Mouse (Mus musculus) gastrocnemius, adult 8-10 months (tissue): ENCODE data around the gene Ppm1h. TPM values are rescaled to one million over a fixed set of nuclear protein-coding genes. Genes with fewer than 3 reads are reported as not detected.

Source experiments
- DNase-seq, 2 experiments: peaks; one replicate each; pipeline ENCODE4 v3.0.0; 2022; ENCODE audit warnings: low spot score in 2 of 2
- total RNA-seq, 4 experiments: library from RNA; stranded (reverse); gene quantifications; 2 replicates each; pipeline ENCODE4 v1.2.4; 2022

Gene Ppm1h
- total RNA-seq, 4 experiments from 2014 or later = 1.2 to 3.1 (median 1.2) TPM

- peak; percentile 62 for DNase-seq
These were observed 128.9 kb downstream of the Ppm1h start for GRCm38 (mm10) chr10:122807127-122808105.

DNA sequence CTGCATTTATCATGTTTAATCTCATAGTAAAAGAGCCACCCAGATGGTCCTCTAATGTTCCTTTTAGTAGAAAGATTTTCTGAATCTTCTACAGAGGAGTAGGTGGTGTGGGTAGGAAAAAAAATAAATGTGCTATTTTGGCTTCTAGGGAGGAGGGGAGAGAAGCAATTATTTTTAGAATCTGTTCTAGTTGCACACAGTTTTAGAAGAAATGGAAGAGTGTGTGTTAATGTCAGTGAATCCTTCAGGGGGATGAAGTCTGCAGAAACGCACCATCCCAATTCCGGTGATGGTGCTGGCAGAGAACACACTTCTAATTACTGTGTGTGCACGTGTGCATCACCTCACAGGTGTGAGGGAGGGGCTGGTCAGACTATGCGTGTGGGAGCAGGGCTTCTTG, 129.6 kb downstream of the Ppm1h start:
- DNase-seq = no peak

DNA sequence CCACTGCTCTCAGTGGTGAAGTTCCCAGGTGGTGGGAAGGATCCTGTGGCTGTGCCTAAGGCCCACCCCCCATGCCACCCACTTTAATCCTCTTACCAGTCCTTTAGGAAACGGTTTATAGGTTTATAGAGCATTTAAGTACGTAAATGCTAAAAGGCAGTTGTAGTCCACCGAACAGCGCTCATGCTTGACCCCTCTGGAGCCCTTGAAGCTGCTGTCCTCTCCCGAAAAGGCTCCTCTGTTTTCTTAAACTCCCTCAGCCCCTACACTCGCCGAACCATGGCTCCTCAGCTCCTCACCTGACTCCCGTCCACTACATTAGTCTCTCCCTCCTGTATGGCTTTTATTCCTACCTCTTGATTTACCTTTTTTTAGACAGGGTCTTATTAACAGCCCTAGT, 131.3 kb downstream of the Ppm1h start:
- no peak for DNase-seq

GRCm38 (mm10) chr10:122815094-122815493, 136.5 kb downstream of the Ppm1h start:
- DNase-seq = peak in 1 of 2 experiments; percentile 36

DNA sequence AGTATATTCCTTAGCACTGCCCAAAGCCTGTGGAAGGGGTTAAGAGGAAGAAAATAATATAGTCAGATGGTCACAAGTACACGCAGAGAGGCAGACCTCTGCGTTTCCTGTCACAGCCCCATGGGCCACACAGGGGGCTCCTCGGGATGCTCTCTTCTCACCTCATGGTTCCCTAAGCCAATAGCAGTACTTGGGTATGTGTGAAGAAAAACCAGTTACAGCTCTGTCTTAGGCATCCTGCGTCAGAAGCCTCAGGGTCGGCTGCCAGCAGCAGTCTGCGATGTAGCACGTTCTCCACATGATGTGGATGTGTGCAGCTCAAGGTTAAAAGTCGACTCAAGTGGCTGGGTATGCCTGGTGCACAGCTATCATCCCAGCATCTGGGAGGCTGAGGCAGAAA, 139.2 kb downstream of the Ppm1h start:
- DNase-seq = no peak

DNA sequence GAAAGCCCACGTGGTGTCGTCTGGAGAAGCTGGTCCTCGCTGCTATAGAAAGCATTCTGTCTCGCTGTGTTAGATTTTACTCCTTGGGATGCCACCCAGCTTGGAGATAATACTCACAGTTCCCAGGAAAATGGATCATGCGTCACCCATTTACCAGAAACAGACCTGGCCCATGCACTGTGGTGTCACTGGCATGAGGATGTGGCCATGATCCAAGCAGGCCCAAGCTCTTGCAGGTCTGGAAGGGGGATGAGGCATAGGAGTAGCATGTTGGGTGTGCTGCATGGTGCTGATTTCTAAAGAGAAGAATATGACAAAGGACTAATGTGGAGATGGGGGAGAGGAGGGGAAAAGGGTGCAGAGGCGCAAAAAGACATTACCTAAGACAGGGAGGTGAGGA, 141.2 kb downstream of the Ppm1h start:
- no peak for DNase-seq

- DNase-seq = no peak
These were observed 143.0 kb downstream of the Ppm1h start for GRCm38 (mm10) chr10:122821549-122821948.

GRCm38 (mm10) chr10:122823642-122824041, 145.1 kb downstream of the Ppm1h start:
- DNase-seq = no peak

DNA sequence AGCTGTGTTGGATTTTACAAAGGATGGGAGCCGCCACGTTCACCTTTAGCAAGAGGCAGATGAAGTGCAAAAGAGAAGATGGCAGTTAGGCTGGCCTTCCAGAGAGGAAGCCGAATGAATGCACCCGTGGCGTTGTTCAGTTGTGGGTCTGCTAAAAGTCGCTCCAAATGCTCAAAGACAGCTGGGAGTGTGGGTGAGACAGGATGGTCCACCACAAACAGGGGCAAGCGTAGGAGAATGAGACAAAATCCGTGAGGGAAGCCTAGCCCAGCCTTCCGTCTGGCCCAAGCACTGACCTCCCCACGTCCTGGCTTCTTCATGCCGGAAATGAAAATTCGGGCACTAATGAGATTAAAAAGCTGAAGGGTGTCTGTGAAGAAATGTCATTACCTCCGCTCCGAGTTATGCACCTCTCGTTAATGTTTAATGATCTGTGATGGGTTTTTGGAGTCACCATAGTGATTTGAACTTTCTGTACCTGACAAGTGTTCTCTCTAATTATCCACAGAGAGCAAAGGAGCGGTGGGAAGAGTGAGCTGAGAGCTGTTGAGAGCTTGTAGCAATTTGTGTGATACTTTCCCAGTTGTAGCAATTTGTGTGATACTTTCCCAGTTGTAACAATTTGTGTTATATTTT, 148.3 kb downstream of the Ppm1h start:
- DNase-seq = no peak

DNA sequence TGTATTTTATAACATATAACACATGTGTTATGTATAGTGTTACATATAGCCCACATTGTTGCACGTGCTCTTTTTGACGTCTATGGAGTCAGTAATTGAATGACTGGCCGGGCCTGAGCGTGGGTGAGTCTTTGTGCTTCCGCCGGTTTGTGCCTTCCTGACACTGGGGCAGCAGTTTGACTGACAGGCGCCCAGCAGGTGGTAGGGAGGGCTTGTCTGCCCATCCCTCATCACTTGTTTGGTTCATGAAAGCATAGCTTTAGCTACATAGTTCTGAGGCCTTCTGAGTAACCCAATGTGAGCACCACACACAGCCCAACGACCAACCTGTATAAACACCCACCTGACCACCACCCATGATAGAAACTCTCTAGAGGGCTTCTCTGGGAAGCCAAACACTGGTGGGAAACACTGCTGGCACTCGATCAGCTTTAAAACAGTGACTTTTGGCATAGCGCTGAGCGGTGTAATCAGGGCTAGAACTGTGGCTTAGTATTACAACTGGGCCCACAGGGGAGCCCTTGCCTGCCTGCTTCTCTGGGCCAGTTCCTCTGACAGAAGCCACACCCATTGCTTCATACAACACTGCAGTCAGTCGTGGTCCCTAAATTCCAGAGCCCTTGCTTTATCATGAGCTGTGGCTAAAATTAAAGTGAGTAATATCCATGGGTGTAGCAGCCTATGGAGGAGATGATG, 149.3 kb downstream of the Ppm1h start:
- no peak for DNase-seq

DNA sequence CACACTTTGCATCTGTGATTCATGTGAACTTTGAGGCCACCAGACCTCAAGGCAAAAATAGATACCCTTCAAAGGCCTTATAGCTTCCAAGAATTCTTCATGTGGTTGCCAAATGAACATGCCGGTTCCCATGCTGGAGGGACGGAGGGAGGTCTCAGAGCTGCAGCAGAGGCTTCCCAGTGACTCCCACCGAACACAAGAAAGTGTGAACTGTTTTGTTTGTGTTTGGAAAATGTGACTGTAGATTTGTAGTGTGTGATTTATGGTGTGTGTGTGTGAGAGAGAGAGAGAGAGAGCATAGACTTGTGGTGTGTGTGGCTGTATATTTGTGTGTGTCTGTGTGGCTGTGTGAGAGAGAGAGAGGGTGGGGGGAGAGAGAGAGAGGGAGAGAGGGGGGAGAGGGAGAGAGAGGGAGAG, 151.2 kb downstream of the Ppm1h start:
- DNase-seq = no peak

DNA sequence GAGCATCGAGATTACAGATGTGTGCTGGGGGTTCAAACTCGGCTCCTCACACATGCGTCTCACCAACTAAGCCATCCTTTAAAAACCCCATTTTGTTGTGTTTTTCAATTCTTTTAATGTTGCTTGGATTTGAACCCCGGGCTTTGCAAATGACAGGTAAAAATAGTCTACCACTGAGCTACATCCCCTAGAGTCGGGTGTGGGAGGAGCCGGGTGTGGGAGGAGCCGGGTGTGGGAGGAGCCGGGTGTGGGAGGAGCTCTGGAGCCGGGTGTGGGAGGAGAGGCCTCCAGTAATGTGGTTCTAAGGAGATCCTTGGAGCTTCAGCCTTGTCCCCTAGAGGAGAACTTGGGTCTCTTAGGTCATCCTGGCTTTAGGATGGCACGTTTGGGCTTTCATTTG, 152.1 kb downstream of the Ppm1h start:
- no peak for DNase-seq

- DNase-seq = peak; percentile 10 to 31
These were observed 163.5 kb downstream of the Ppm1h start for GRCm38 (mm10) chr10:122842014-122842413.

- peak in 1 of 2 experiments; percentile 25 for DNase-seq
These were observed 164.4 kb downstream of the Ppm1h start for GRCm38 (mm10) chr10:122842961-122843360.

- DNase-seq = peak in 1 of 2 experiments; percentile 27
These were observed 166.9 kb downstream of the Ppm1h start for GRCm38 (mm10) chr10:122845471-122845870.

DNA sequence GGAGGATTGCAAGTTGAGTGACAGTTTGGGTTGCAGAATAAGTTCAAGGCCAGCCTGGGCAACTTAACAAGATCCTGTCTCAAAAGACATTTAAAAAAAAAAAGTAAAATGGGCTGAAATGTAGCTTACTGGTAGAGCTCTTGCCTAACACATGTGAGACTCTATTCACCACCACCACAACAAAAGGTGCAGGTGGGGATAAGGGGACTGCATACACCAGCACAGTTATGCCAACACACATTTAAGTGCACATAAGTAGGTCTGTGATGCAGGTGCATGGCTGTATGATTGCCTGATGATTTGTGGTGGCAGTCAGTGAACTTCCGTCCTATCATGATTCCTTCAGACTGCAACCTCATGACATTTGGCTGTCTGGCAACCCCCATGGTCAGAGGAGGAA, 167.9 kb downstream of the Ppm1h start:
- no peak for DNase-seq

DNA sequence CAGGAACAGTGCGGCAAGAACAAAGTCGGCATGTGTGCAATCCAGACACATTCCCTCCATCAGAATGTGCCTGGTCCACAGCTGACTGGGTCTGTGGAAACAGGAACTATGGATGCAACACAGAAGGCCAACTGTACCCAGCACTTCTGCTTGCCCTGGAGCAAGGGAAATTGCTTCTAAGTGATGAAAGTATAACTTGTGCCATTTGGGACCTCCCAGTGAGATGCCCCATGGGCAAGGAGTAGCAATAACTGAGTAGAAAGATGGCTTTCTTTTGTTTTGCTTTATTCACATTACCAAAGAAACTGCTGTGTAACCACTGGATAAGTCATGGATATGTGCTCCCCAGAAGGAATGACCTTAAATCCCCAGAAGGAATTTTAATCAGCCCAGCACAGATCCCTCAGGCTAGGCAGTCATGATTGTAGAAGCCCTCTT, 169.5 kb downstream of the Ppm1h start:
- no peak for DNase-seq

- no peak for DNase-seq
These were observed 173.0 kb downstream of the Ppm1h start for GRCm38 (mm10) chr10:122851267-122852160.

- DNase-seq = no peak
These were observed 176.0 kb downstream of the Ppm1h start for GRCm38 (mm10) chr10:122854571-122854970.

- DNase-seq = no peak
These were observed 176.6 kb downstream of the Ppm1h start for GRCm38 (mm10) chr10:122855149-122855548.
